Mouse (Mus musculus): ENCODE measurements around the gene Aifm2. TPM values are rescaled to one million over a fixed set of nuclear protein-coding genes. Genes with fewer than 3 reads are reported as not detected.

Gene Aifm2
- polyA plus RNA-seq, 1 experiment from 2014 or later, result 13.1 TPM

GRCm38 (mm10) chr10:61788499-61788898 is 73.4 kb downstream of the Aifm2 start:
- Histone ChIP-seq H3K9me3 (no peaks in the 10 kb centered on the region), H3K36me3 (no peaks in the 10 kb centered on the region), H3K27ac (no peak overlapping the region), H3K4me1 (no peaks in the 10 kb centered on the region; the same call in 1 of the 2 replicates), H3K27me3 (ENCODE audit: insufficient read depth, poor library complexity, severe bottlenecking) (no peaks in the 10 kb centered on the region; the same call in 1 of the 2 replicates), H3K4me3 (no peak overlapping the region)
- WGBS, result 95% methylated on average over 5 of the region's 5 CpGs
- DNase-seq (ENCODE audit: low spot score), result no peak

Small RNA genes within 50 kb of the gene (microRNA-seq; reads per million reads assigned to microRNA genes)
- gene Mir5108, result not detected

Other genes starting within 250 kb of the Aifm2 start
- gene Lrrc20, start 239.5 kb upstream of the Aifm2 start, polyA plus RNA-seq (2016; fragmentation: Nextera tagmentation; extraction: Ambion mirVana), result 10.5 and 14.0 TPM in 2 replicates
- 0.06 and 0.11 TPM in 2 replicates for gene Npffr1, start 119.8 kb upstream of the Aifm2 start, polyA plus RNA-seq (2016; fragmentation: Nextera tagmentation; extraction: Ambion mirVana)
- 183 and 245 TPM in 2 replicates for gene Ppa1, start 66.7 kb upstream of the Aifm2 start, polyA plus RNA-seq (2016; fragmentation: Nextera tagmentation; extraction: Ambion mirVana)
- 187 and 218 TPM in 2 replicates for gene Sar1a, start 35.0 kb upstream of the Aifm2 start, polyA plus RNA-seq (2016; fragmentation: Nextera tagmentation; extraction: Ambion mirVana)
- 26.8 and 39.2 TPM in 2 replicates for gene Tysnd1, start 19.7 kb upstream of the Aifm2 start, polyA plus RNA-seq (2016; fragmentation: Nextera tagmentation; extraction: Ambion mirVana)
- 80.4 and 148 TPM in 2 replicates for gene H2afy2, start 68.9 kb downstream of the Aifm2 start, polyA plus RNA-seq (2016; fragmentation: Nextera tagmentation; extraction: Ambion mirVana)

All from heart, embryonic 10.5 days (tissue).